Mouse (Mus musculus) hindbrain, embryonic 16.5 days (tissue): Measurements from ENCODE around the gene Sv2a. TPM values are rescaled to one million over a fixed set of nuclear protein-coding genes. Genes with fewer than 3 reads are reported as not detected.
"Not testable (repeated sequence)": the region's sequence is repeated elsewhere in the genome, so short reads cannot be mapped to it uniquely, and the experiment has no call there.

ENCODE experiments used
- ATAC-seq: fragments of 200-750 bp; cut with Nextera tagmentation; 2 replicates; pipeline ENCODE4 v1.8.0; 2017; ENCODE audit warnings: moderate TSS enrichment, moderate library complexity
- H3K27ac ChIP-seq: fragments of 300-500 bp; sonication (generic); 2 replicates; pipeline ENCODE4 v1.5.1; 2014; ENCODE audit warnings: low read depth, mild to moderate bottlenecking, control low read depth, low read length, moderate library complexity
- H3K27me3 ChIP-seq: fragments of 300-500 bp; sonication (generic); replicated peaks from 2 replicates; pipeline ENCODE4 v1.6.1; 2014; ENCODE audit warnings: low read length; ENCODE audit not compliant: control insufficient read depth, insufficient read depth
- H3K36me3 ChIP-seq: fragments of 300-500 bp; sonication (generic); 2 replicates; pipeline ENCODE4 v1.6.1; 2014; ENCODE audit warnings: mild to moderate bottlenecking, low read length, moderate library complexity, mixed read lengths; ENCODE audit not compliant: control insufficient read depth, insufficient read depth
- H3K4me1 ChIP-seq: fragments of 300-500 bp; sonication (generic); 2 replicates; pipeline ENCODE4 v1.6.1; 2014; ENCODE audit warnings: low read depth, low read length; ENCODE audit not compliant: control insufficient read depth, insufficient read depth
- H3K4me2 ChIP-seq: fragments of 300-500 bp; sonication (generic); 2 replicates; pipeline ENCODE4 v1.6.1; 2014; ENCODE audit warnings: mild to moderate bottlenecking, low read length, control low read depth, moderate library complexity
- H3K4me3 ChIP-seq: fragments of 300-500 bp; sonication (generic); 2 replicates; pipeline ENCODE4 v1.5.1; 2014; ENCODE audit warnings: mild to moderate bottlenecking, low read length, control low read depth, moderate library complexity
- H3K9ac ChIP-seq: fragments of 300-500 bp; sonication (generic); 2 replicates; pipeline ENCODE4 v1.6.1; 2014; ENCODE audit warnings: low read depth, mild to moderate bottlenecking, control low read depth, low read length, moderate library complexity
- H3K9me3 ChIP-seq: fragments of 300-500 bp; sonication (generic); 2 replicates; pipeline ENCODE4 v1.6.1; 2014; ENCODE audit warnings: mild to moderate bottlenecking, low read length, moderate library complexity; ENCODE audit not compliant: control insufficient read depth
- WGBS: fragments of 180-500 bp; shearing (Covaris S2); extraction: QIAGEN DNeasy Blood & Tissue Kit; methylation state at CpG from one replicate; pipeline ENCODE4 v1.1.7; 2014; 5-methylcytosine and 5-hydroxymethylcytosine counted together
- polyA plus RNA-seq: library from polyadenylated mRNA; unstranded; fragments of >200 nt; fragmentation: Nextera tagmentation; extraction: Ambion mirVana; gene quantifications from 2 replicates; pipeline ENCODE4 v1.2.1, GENCODE M21; 2015

The Sv2a gene
- polyA plus RNA-seq, 1 experiment from 2014 or later, result 135 TPM

DNA sequence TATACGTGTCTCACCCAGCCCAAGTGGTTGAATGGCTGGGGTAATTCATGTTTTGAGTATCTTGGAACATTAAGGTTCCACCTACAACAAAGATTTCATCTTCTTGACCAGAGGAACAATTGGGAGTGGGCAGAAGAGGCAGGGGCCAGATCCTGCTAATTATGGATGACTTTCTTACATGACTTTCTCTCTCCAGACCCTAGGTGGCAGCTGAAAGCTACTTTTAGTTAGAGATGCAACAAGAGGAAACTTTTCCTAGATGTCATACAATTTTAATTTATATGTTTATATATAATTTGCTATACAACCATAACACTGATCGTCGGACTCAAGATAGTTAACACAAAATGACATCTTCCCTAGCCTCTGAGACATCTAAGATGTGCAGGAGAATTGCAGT is 26.9 kb downstream of the Sv2a start:
- H3K36me3 ChIP-seq, result no peaks in the 10 kb centered on the region
- no peak overlapping the region for H3K4me2 ChIP-seq
- no peak for ATAC-seq
- no peaks in the 10 kb centered on the region for H3K4me1 ChIP-seq
- no peaks in the 10 kb centered on the region for H3K9me3 ChIP-seq
- H3K4me3 ChIP-seq, result no peak overlapping the region
- H3K27ac ChIP-seq, result no peak overlapping the region
- 88% methylated on average over 3 of the region's 3 CpGs for WGBS
- no peaks in the 10 kb centered on the region; the same call in 1 of the 2 replicates for H3K27me3 ChIP-seq
- H3K9ac ChIP-seq, result no peak overlapping the region

DNA sequence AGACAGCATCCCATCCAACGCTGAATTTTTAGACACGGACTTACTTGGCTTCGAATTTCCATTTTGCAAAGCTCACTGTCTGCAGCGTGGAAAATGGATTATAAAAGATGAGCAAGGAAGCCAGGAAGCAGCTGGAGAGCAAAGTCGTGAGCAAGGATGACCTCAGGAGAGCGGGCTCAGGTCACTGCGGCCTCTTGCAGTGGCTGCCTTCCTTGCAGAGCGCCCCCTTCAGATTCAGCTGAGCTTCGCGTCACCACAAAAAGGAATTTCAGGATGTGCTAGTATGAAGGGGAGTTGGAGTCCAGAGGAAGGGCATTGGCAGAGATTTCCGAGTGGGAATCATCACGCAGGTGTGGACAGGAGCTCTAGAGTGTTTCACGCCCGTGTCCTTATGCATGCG is 28.3 kb downstream of the Sv2a start:
- ATAC-seq, result no peak
- Histone ChIP-seq H3K9me3 (no peaks in the 10 kb centered on the region), H3K9ac (no peak overlapping the region), H3K4me1 (no peaks in the 10 kb centered on the region), H3K27me3 (no peaks in the 10 kb centered on the region; the same call in 1 of the 2 replicates), H3K4me3 (no peak overlapping the region), H3K27ac (no peak overlapping the region), H3K36me3 (no peaks in the 10 kb centered on the region), H3K4me2 (no peak overlapping the region)
- 22% methylated on average over 15 of the region's 15 CpGs for WGBS

DNA sequence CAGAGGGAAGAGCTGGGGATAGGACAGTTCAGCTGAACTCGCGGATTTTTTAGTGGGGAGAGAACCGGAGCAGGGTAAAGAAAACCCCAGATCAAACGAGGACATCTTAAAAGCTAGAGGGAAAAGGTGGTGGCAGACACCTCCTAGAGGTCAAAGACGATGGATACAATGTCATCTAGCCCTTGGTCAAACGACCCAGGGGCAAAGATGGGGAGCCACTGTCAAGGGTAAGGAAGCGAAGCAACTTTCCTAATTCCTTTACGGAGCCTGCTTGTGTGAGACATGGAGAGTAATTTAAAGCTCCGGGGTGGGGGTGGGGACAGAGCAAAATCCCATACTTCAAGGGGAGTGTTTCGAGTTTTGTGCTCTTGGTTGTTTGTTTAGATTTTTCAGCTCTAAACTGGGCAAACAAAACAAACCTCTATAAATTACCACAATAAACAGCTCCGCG is 38.3 kb downstream of the Sv2a start:
- 0% methylated on average over 12 of the region's 12 CpGs for WGBS
- Histone ChIP-seq H3K36me3 (no peaks in the 10 kb centered on the region), H3K4me2 (peak overlapping the region; percentile 77), H3K9me3 (no peaks in the 10 kb centered on the region), H3K4me3 (peak overlapping the region; percentile 60), H3K9ac (peak overlapping the region; percentile 72), H3K27me3 (no peaks in the 10 kb centered on the region), H3K27ac (peak overlapping the region; percentile 82), H3K4me1 (peaks cover 21% of the 10 kb centered on the region)
- ATAC-seq, result peak; percentile 22

DNA sequence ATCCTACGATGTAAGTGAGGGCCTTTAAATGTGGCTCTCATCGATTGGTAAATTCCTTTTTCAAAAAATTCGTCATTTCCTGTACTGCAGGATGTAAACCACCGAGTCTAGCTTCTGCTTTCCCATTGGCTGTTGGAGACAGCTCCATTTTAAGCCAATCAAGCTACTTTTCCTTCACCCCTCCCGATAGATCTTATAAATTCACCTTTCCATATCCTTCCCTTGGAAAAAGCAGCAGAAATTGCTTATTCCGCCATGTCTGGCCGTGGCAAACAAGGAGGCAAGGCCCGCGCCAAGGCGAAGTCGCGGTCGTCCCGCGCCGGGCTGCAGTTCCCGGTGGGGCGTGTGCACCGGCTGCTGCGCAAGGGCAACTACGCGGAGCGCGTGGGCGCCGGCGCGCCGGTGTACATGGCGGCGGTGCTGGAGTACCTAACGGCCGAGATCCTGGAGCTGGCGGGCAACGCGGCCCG is 38.7 kb downstream of the Sv2a start, which contains the start of the genes Bola1 and Hist2h2ab:
Gene Bola1 (minus strand): TSS at position 49 of the 470 bp plus-strand sequence.
Gene Hist2h2ab (plus strand): TSS at position 205 of the 470 bp plus-strand sequence.
- Histone ChIP-seq H3K27ac (peak within 1 kb of the TSS; percentile 95), H3K27me3 (no peaks in the 10 kb centered on the region), H3K4me1 (peaks cover 21% of the 10 kb centered on the region), H3K9me3 (no peaks in the 10 kb centered on the region), H3K36me3 (no peaks in the 10 kb centered on the region), H3K4me3 (peak within 1 kb of the TSS; percentile 60), H3K4me2 (peak within 1 kb of the TSS; percentile 77), H3K9ac (peak within 1 kb of the TSS; percentile 77)
- peak; percentile 94 for ATAC-seq
- WGBS, result 1% methylated on average over 37 of the region's 37 CpGs

DNA sequence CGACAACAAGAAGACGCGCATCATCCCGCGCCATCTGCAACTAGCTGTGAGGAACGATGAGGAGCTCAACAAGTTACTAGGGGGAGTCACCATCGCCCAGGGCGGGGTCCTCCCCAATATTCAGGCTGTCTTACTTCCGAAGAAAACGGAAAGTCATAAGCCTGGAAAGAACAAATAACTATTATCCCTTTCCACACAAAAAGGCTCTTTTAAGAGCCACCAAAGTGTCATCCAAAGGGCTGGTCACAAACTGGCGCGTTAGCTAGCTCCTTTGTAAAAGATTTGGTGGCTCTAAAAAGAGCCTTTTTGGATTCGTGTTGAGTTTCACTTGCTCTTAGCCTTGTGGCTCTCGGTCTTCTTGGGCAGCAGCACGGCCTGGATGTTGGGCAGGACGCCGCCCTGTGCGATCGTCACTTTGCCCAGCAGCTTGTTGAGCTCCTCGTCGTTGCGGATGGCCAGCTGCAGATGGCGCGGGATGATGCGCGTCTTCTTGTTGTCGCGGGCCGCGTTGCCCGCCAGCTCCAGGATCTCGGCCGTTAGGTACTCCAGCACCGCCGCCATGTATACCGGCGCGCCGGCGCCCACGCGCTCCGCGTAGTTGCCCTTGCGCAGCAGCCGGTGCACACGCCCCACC is 39.3 kb downstream of the Sv2a start:
- peak; percentile 7 for ATAC-seq
- H3K27ac ChIP-seq, result peak overlapping the region; percentile 95
- not testable (repeated sequence) for H3K36me3 ChIP-seq

DNA sequence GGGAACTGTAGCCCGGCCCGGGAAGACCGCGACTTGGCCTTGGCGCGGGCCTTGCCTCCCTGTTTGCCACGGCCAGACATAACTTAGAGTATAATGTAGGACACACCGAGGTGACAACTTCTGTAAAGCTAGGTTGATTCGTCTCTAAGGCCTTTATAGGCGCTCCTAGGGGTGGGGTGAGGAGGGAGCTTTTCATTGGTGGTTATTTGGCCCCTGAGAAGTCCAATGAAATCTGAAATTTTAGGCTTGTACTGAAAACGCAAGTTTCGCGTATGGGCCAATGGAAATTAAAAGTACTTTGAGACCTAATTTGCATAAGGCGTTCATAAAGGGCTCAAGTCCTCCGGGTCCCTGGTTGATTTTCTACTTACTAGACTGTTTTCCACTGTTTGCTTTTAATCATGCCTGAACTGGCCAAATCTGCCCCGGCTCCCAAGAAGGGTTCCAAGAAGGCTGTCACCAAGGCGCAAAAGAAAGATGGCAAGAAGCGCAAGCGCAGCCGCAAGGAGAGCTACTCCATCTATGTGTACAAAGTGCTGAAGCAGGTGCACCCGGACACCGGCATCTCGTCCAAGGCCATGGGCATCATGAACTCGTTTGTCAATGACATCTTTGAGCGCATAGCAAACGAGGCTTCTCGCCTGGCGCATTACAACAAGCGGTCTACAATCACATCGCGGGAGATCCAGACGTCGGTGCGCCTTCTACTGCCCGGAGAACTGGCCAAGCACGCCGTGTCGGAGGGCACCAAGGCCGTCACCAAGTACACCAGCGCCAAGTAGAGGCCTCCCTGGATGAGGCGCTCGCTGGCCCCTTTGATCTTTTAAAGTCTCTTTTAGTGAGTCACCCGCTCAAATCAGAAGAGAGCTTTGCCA is 40.1 kb downstream of the Sv2a start, which contains the start of the genes Hist2h2ac and Hist2h2be:
Gene Hist2h2ac (minus strand): TSS at position 116 of the 875 bp plus-strand sequence.
Gene Hist2h2be (plus strand): TSS at position 355 of the 875 bp plus-strand sequence.
- no peaks in the 10 kb centered on the region for H3K27me3 ChIP-seq
- H3K4me2 ChIP-seq, result peak within 1 kb of the TSS; percentile 77
- WGBS, result under 1% methylated on average over 43 of the region's 43 CpGs
- H3K9ac ChIP-seq, result peak within 1 kb of the TSS; percentile 77
- peak within 1 kb of the TSS; percentile 95 for H3K27ac ChIP-seq
- peaks cover 21% of the 10 kb centered on the region for H3K4me1 ChIP-seq
- peak; percentile 89 for ATAC-seq
- H3K4me3 ChIP-seq, result peak within 1 kb of the TSS; percentile 60
- no peaks in the 10 kb centered on the region for H3K36me3 ChIP-seq
- no peaks in the 10 kb centered on the region for H3K9me3 ChIP-seq

More for the DNA sequence above, 39.3 kb downstream of the Sv2a start:
- H3K4me3 ChIP-seq, result peak overlapping the region; percentile 60
- H3K4me1 ChIP-seq, result peaks cover 21% of the 10 kb centered on the region
- not testable (repeated sequence) for H3K27me3 ChIP-seq, H3K9me3 ChIP-seq
- H3K4me2 ChIP-seq, result peak overlapping the region; percentile 77
- peak overlapping the region; percentile 77 for H3K9ac ChIP-seq
- WGBS, result under 1% methylated on average over 21 of the region's 47 CpGs

DNA sequence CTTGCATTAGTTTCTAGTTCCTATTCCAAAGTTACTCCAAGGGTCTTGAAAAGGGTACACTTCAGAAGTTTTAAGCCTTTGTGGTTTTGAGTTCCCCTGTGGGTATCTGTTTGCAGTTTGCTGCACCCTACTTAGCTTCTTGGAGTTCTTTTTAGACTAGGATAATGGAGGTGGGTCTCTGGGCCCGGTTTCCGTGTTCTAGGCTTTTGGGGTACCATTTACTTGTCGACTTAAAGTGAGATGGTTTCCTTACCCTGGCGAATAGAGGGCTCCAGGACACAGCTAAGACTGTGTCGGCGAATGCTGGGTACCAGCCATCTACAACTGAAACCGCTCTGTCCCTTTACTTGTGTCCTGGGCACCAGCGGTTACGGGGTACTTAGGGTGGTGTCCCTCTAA is 40.7 kb downstream of the Sv2a start:
- Histone ChIP-seq H3K4me1 (peaks cover 21% of the 10 kb centered on the region), H3K9ac (peak overlapping the region; percentile 67), H3K4me2 (peak overlapping the region; percentile 77), H3K27me3 (no peaks in the 10 kb centered on the region), H3K36me3 (no peaks in the 10 kb centered on the region), H3K4me3 (peak overlapping the region; percentile 60), H3K9me3 (no peaks in the 10 kb centered on the region), H3K27ac (peak overlapping the region; percentile 95)
- WGBS, result 22% methylated on average over 9 of the region's 9 CpGs
- no peak for ATAC-seq

DNA sequence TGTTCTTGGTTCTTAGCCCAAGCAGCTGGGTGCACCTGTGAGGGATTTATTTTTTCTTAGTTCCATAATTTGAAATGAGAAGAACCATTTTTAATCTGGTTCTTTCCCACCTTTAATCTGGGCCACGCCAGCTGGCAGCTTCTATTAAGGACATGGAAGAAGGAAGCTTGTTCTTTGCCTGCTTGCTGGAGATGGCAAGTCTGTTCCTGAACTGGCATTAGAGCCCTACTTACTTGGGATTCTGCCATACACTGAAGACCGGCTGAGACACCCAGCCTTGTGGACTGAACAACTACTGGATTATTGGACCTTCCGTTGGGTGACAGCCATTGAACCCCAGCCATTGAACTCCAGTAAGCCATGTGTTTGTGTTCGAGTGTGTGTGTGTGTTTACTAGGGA is 41.8 kb downstream of the Sv2a start:
- WGBS, result 84% methylated on average over 4 of the region's 4 CpGs
- H3K4me3 ChIP-seq, result no peak overlapping the region
- ATAC-seq, result no peak

DNA sequence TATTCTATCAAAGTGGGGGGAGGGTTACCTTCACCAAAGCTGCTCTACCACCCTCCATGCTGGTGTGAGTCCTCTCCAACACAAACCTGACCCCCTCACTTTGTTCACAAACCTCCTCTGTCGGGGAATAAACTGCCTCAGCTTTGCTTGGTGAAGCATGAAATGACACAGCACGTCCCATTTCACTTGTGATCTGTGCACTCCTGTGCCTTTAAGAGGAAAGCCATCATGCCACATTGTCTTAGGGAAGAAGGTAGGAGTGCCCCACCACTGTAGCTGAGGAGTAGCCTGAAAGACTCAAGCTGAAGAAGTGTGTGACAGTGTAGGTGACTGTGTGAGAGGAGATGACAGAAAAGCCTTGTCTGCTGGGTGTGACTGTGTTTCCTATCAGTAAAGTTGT is 44.5 kb downstream of the Sv2a start:
- Histone ChIP-seq H3K9me3 (no peaks in the 10 kb centered on the region), H3K4me2 (no peak overlapping the region), H3K9ac (no peak overlapping the region), H3K4me3 (no peak overlapping the region), H3K36me3 (no peaks in the 10 kb centered on the region), H3K27ac (no peak overlapping the region), H3K4me1 (peaks cover 15% of the 10 kb centered on the region), H3K27me3 (no peaks in the 10 kb centered on the region)
- no peak for ATAC-seq
- WGBS, result 10% methylated on average over 2 of the region's 2 CpGs

More for the DNA sequence above, 41.8 kb downstream of the Sv2a start:
- H3K27me3 ChIP-seq, result no peaks in the 10 kb centered on the region
- no peak overlapping the region for H3K27ac ChIP-seq
- no peaks in the 10 kb centered on the region for H3K36me3 ChIP-seq
- peaks cover 21% of the 10 kb centered on the region for H3K4me1 ChIP-seq
- peak overlapping the region; percentile 8; the same call in 1 of the 2 replicates for H3K4me2 ChIP-seq
- no peak overlapping the region for H3K9ac ChIP-seq
- no peaks in the 10 kb centered on the region for H3K9me3 ChIP-seq
